Mouse (Mus musculus) MEL-GATA-1-ER (cell line): ENCODE results near the gene Mrpl23.

Source experiments
- DNase-seq: peaks from one replicate; pipeline ENCODE4 v3.0.0-alpha.2; 2012; ENCODE audit warnings: low read depth; ENCODE audit errors: extremely low read depth

Mrpl23 gene

DNA sequence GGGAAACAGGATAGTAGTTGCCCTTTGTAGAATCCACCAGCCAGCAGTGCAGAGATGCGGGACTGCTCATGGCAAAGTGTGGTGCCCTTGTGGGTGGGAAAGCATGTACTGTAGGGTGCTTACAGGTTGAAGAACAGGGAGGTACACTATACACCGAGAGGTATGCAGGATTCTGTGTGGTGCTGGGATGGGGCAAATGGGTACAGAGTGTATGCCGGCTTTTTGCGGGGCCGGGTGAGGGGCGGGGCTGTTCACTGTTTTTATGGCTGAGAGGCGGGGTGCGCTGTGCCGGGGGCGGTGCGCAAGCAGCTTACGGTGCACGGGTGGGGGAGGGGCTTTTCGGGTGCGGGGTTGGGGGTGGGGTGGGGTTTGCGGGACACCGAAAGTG lies at the start of gene Mrpl23:
Gene Mrpl23 (plus strand): TSS at position 16 of the 388 bp plus-strand sequence.
- DNase-seq: no peak

DNA sequence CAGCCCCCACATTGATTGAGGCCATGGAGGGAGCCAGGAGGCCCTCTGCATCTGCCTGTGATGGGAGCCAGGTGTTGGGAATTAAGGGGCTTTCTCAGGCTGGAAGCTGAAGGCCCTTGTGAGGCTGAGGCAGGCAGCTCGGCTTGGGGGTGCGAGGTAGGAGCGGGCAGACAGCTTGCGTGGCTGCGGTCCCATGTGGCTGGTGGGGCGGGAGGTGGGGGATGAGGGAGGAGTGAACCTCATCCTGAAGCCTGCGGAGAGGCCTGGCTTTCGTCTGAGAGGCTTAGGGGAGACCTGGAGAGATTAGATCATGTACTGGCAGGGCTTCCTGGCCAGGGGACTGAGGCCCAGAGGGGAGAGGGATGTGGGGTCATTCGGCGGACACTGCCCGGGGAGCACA lies 49.4 kb upstream of the Mrpl23 start:
- no peak for DNase-seq

DNA sequence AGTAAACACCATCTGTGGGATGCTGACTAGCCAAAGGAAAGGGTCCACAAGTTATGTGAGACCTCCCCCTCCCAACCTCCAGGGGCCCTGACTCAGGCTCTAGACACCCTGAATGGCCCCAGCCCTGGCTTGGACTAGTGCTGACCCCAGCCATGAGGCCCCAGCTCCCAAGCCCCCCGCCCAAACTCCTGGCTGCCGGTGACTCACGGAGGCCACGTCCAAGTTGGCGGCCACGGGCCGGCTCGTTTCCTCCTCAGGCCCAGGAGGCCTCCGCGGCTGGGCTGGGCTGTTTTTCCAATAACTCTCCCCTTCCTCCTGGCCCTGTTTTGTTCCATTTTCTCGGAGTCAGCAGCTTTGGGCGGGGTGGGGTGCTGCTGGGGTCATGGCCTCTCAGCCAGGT lies 47.7 kb upstream of the Mrpl23 start:
- no peak for DNase-seq

DNA sequence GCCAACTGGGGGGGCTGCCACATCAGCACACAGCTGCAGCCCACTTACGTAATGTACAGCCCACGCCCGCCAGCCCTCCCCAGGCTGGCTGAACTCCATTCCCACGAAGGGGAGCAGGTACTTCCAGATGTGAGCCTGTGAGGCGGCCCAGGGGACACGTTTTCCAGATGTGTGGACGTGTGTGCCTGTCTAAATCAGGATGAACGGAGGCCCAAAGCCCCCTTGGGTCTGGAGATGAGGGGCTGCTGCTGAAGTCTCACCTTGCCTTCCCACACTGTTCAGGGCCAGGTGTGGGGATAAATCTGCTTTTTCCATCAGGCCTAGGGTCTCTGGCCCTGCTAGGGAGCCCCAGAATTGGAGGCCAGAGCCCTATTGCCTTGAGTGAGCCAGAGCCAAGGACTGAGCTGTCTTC lies 45.7 kb upstream of the Mrpl23 start:
- DNase-seq: no peak

DNA sequence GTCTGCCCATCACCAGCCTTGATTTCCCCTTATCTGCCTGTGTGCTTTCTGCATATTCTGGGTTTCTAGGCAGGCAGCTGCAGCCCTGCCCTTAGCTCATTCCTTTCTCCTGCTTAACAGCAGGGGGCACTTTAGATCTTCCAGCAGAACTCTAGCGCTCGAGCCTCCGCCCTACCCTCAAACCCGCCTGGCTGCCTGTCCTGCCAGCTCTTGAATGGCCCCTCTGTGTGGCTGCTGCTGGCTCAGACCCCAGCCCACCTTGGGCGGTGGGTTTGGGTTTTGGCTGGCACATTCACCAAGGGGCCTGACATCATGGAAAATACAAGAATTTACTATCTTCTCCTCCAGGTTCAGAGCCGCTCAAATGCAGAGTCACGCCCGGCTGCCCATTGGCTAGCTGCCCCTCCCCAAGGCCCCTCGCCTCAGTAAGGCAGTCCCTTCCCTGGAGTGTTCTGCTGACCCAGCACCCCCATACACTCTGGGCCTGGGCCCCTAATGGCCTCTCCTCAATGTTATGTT lies 45.1 kb upstream of the Mrpl23 start:
- DNase-seq: no peak

DNA sequence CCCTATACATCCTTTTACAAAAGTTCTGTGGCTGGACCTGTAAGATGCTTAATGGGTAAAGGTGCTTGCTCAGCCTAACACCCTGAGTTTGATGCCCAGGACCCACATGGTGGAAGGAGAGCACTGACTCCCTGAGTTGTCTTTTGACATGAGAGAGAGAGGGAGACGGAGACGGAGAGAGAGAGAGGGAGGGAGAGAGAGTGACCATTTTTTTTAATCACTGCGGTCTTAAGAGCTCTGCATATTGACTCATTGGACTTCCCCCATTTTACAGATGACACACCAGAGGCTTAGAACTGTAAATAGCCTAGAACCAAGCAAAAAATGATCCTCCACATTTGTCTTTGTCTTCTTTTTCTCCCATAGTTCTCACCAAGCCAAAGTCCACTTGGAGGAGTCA lies 44.4 kb upstream of the Mrpl23 start:
- DNase-seq: no peak

DNA sequence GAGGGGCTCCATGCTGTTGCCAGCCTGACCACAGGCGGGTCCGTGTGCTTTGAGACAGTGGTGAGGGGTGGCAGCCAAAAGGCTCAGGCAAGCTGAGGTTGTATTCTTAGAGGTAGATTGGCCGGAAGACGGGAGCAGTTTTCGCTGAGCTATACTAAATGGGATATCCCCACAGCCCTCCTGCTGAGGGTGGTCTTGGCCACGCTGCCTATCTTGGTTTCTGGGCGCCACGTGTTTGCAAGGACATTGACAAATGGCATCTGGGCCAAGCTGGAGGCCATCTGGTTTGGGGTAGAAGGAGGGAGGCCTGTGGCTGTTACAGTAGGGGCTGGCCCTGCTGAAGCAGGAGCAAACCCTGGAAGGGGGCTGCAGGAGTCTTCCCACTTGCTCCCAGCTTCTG lies 39.0 kb upstream of the Mrpl23 start:
- DNase-seq: no peak

DNA sequence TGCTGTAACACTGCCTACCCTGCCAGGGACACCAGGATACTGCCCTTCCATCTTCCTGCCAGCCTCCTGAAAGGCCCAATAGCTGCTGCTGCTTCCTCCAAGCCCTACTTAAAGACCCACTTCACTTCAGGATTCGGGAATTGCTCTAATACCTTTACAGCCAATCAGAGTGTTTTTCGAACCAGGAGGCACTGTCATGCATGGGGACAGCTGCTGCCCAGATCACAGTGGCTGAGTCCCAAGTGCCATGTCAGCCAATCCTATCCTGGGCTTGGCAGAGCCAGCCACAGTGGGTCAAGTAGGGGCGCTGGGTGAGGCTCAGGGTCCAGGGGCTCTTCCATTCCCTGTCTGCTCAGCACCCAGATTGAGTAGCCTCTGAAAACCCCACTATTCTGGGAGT lies 36.3 kb upstream of the Mrpl23 start:
- no peak for DNase-seq

DNA sequence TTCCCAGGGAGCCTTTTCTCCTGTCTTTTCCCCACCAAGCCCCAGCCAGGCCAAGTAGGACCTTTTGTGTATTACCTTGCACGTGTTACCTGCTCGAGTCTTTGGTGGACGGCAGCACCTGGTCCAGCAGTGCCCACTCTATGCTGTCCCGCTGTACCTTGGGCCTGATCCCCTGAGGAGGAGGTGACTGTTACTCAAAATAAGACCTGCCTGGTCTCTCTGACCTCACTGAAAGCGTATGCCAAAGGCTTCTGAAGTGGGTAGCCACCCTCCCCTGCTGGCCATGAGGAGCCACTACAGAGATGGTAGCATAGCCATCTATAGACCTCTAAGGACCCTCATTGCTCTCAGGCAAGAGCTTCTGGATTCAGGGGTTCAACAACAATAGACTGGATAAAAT lies 35.7 kb upstream of the Mrpl23 start:
- DNase-seq: no peak

DNA sequence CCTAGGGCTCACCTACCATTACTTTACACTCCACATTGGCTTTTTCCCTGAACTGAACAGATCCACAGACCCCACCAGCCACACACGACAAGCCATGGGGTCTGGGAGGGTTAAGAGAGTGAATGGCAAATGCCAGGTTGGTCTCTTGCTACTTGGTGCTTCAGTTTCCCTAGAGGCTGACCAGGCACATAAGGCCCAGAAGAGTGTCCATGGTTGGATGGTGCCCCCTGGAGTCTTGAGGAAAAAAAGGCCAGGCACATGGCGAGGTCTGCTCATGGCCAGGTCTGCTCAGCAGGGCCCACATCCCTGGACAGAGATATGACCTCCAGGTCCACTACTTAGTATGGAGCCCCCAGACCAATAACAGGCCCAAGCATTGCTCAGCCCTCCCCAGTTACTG lies 34.7 kb upstream of the Mrpl23 start:
- no peak for DNase-seq

DNA sequence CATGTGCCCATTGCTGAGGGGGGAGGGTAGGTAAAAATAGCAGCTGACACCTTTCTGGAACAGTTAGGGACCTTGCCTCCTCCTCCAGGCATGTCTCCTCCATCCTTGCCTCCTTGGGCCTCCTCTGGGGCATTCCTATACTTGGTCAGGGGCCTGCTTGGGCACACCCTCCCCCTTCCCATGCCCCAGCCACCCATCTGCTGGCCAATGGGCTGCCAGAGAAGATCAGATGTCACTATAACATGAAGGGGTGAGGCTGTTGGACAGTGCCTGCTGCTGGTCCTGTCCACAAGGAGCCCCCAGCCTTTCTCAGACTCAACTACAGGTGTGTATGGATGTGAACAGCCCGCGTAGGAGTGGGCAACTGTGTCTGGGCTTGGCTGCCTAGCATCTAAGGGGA lies 33.9 kb upstream of the Mrpl23 start, which contains the start of gene Tnnt3:
Gene Tnnt3 (plus strand): TSS at position 262 of the 400 bp plus-strand sequence.
- DNase-seq: no peak

DNA sequence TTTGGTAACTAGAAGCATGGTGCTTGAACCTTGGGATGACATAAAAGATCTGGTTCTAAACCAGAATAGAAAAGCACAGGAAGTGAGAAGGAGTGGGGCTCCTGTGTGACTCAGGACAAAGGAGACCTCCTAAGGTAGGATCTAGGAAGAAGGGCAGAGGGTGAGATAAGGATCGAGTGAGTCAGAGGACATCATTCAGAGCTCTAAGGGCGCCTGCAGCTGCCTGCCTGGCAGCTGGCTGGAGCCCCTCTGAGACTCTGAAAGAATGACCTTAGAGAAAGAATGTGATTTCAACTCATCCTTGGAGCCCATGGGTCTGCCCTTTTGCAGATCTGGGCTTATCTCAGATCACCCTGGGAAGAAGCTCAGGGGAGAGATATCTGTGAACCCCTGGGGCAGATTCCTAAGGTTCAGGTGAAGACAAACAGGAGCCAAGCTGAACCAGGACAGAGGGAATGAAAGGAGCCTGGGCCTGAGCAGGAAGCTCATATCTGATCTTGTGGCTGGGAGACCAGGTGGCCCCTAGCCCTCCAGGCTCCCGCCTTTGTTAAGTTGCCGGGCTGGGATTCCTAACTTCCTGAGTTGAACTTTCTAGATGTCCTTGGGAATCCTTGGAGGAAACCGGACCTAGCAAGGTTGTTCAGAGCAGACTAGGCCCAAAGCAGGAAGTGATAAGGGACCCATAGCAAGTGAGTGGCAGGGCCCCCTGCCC lies 33.3 kb upstream of the Mrpl23 start:
- no peak for DNase-seq

DNA sequence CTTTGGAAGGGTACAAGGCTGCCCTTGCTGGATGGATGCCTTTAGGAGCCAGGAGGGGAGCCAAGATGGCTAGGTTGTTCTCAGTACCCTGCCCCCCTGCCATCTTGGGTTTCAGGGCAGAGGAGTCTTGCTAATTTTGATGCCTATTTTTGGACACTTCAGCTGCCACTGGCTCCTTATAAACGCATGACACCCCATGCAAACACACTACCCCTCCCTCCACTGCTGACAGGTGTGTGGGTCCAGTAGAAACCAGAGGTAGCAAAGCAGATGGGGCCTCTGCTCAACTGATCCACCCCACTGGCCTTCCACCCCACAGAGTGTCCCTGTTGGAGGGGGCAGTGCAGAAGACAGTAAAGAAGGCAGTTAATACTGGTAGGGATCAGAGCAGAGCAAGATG lies 32.5 kb upstream of the Mrpl23 start:
- no peak for DNase-seq

DNA sequence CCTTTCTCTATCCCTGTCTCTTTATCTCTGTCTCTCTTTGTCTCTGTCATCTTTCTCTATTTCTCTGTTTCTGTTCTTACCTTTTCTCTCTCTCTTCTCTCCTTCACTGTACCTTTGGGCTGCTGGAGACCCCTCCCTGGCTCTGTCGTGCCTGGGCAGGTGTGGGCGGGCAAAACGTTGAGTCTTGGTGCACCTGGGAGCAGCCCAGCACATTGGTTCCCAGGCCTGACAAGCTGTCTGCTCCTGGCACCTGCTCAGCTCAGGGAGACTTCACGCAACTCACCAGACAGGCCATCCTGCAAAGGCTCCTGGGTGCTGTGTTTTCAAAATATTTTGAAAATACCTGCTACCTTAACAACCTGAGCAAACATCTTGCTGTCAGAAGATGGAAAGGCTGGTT lies 29.3 kb upstream of the Mrpl23 start:
- DNase-seq: no peak

DNA sequence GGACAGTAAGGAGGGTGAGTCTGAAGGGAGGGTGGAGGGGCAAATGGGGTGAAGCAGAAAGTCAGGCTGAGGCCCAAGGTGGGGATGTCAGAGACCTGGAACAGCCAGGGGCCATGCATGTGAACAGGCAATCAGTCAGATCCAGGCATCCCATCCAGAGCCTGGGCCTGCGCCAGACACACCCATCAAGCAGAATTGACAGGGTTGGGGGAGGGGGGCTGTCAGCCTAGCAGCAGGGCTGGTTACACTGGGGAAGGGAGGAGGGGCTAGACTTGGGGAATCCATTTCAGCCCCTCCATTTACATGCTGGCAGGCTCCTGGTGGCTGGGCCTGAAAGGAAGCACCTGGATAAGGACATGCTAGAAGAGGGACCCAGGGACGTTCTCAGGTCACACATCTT lies 26.5 kb upstream of the Mrpl23 start:
- no peak for DNase-seq

DNA sequence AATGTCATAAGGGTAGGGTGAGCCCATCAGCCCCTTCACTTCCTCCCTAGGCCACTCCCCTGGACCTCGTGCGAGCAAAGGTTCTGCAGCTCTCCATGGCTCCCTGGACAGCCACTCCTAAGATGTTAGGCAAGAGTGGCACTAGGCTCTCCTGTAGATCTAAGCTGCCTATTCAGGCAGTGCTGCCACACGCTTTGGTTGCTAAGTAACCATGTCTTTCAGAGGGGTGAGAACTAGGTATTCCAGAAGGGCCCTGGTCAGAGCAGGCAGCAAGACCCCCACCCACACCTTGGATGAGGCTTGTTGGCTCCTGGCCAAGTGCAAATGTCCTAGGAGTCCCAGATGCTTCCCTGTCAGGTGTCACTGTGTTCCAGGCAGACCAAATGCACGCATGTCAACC lies 26.0 kb upstream of the Mrpl23 start:
- DNase-seq: no peak

DNA sequence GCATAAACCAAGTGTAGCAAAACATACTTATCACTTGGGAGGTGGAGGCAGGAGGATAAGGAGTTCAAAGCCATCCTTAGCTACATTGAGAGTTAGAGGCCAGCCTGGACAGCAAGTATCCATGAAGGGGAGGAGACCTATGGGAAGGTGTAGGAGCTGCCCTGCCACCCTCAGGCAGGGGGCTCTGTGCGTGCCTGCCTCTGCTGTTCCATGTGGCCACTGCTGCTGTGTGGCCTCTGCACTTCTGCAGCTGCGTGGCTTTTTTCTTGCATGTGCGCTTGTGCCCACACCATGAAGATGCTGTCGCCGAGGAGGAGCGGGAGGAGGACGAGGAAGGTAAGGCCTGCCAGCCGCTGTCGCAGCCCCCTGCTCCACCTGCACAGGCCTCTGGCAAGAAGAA lies 25.0 kb upstream of the Mrpl23 start:
- DNase-seq: no peak

DNA sequence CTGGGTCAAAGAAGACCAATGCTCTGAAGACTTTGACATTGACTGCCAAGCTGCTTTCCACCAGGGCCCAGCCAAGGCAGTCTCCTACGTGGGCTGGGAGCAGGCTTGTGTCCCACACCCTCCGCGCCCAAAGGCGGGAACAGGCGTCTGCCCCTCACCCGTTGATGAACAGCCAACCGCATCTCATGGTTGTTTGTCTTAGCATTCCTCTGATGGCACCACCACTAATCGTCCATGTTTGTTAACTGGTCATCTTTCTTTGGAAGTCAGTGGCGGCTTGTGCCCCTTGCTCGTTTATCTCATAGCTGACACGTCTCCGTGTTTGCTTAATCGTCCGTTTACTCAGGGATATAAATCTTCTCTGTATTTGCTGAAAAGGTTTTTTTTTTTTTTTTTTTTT lies 23.0 kb upstream of the Mrpl23 start:
- DNase-seq: no peak

DNA sequence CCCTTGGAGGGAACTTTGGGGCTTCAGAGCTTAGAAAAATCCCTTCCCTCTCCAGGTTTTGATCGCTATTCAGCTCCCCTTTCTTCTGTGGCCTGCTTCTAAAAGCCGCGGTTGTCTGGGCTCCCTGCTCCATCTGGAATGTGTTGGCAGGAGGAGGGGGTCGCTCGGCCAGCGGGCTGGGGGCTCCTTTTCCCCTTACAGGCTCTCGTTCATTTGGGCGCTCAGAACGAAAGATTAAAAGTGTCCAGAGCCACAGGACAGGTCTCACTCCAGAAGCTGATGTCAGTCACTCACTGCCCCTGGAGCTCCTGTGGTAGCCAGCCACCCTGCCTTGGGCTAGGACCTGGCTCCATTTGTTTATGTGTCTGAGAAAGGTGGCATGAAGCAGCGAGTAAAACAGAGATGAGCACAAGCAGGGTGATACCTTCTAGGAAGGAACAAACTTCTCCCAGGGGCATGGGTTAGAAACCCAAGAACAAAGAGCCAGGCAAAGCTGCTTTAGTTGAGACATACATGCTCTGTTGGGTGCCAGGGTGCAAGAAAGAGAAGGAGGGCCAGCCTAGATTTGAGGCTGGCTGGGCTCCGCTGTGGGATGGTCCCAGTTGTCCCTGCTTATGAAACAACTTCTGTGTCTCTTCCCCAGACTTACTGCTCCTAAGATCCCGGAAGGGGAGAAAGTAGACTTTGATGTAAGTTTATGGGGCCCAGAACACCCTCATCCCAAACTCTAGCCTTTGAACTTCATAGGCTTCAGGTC lies 22.3 kb upstream of the Mrpl23 start:
- no peak for DNase-seq

DNA sequence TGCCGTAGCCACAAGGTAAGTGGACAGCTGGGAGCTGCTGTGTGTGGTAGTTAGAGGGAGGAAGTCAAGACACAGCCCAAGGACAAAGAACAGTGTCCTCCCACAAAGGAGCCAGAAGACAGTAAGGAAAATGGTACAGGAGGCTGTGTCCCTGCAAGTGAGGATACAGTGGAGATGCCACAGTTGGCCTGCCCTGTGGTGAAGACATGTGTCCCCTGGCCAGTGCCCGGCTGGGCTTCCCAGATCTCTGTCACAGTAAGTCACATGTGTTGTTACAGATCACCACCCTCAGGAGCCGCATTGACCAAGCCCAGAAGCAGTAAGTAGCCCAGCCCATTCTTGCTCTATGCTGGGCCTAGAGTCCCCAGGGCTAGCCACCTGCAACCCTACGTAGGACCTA lies 18.4 kb upstream of the Mrpl23 start:
- DNase-seq: no peak

DNA sequence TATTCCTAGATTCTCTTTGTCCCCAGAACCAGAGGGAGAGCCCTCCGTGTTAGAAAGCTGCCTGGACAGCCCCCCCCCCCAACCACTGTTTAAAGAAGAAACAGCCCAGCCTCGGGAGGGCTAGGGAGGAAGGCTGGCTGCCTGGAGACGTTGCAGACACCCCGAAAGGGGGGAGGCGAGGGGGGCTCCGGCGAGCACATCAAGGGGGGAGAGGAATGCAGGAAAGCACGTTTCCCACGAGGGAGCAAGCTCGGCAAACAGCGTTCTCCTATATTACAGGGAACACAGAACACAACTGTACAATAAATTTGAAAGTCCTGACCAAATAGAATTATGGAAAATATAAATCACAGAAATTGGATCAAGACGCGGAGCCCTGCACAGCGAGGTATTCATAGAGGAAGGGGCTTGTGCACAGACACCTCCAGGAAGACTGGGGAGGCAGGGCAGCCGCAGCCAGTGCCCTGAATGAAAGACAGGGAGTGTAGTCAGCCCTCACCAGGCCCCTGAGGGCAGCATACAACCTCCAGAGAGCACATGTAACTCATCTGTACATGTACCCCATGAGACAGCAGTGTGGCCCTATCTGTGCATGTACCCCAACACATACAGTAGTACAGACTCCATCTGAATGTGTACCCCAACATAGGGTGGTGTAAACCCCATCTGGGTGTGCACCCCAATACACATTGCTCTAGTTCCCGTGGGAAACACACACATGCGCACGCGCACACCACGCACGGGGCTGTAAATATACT lies 16.1 kb upstream of the Mrpl23 start:
- no peak for DNase-seq

DNA sequence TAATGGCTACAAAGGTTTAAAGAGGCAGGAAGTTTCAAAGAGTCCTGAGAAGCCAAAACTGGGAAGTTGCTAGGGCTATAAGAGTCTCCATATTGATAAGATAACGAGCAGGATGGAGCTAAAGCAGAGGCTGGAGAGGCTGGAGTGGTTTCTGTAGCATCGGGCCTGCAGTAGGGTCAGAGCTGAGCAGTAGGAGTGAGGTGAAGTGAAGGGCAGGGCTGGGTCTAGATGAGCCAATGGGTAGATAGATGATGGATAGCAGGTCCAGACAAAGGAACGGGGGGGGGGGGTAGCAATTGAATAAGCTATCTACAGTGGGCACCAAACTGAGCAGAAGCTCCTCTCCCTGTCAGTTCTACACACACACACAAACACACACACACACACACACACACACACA lies 15.0 kb upstream of the Mrpl23 start:
- DNase-seq: no peak
